Mouse (Mus musculus): Measurements from ENCODE around the gene Hnrnpu. TPM values are rescaled to one million over a fixed set of nuclear protein-coding genes. Genes with fewer than 3 reads are reported as not detected.

Hnrnpu gene
- total RNA-seq, 2 experiments from 2014 or later: 553 to 661 TPM

Other genes with a start within 250 kb of the Hnrnpu start
- gene Desi2, start 150.4 kb downstream of the Hnrnpu start, total RNA-seq (2014; fragmentation: Nextera tagmentation): 10.1 and 15.7 TPM in 2 replicates
- 15.0 and 17.9 TPM in 2 replicates for gene Desi2, start 150.4 kb downstream of the Hnrnpu start, total RNA-seq (2017)
- gene Cox20, start 18.7 kb downstream of the Hnrnpu start, total RNA-seq (2014; fragmentation: Nextera tagmentation): 131 and 163 TPM in 2 replicates
- gene Cox20, start 18.7 kb downstream of the Hnrnpu start, total RNA-seq (2017): 142 and 153 TPM in 2 replicates
- 3.1 TPM in 2 replicates for gene Efcab2, start 68.3 kb upstream of the Hnrnpu start, total RNA-seq (2014; fragmentation: Nextera tagmentation)
- gene Efcab2, start 68.3 kb upstream of the Hnrnpu start, total RNA-seq (2017): 2.3 and 4.0 TPM in 2 replicates
- 0.04 and 0.21 TPM in 2 replicates for gene Kif26b, start 191.3 kb upstream of the Hnrnpu start, total RNA-seq (2014; fragmentation: Nextera tagmentation)
- gene Kif26b, start 191.3 kb upstream of the Hnrnpu start, total RNA-seq (2017): under 0.01 and 0.21 TPM in 2 replicates

Measured in granulocyte monocyte progenitor cell, adult 5-6 weeks (primary cell).